Mouse (Mus musculus): Measurements from ENCODE around the gene Rbfox3. TPM values are rescaled to one million over a fixed set of nuclear protein-coding genes. Genes with fewer than 3 reads are reported as not detected.

The Rbfox3 gene
- polyA plus RNA-seq, 1 experiment from 2014 or later, result 0.36 TPM

DNA sequence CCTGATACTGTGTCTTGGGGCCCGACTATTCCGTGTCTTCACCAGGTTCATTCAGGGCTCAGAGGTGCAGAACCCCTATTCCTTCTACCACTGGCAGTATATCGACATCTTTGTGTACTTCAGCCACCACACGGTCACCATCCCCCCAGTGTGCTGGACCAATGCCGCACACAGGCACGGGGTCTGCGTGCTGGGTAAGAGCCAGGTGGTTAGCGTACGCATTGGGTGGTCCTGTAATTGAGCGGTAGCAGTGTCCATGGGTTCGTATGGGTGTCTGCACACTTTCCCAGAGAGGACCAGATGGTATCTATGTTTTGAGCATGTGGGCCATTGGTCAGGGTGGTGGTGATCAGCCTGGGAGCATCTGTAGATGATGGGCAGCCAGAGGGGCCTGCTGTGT, 430.2 kb downstream of the Rbfox3 start:
- no peak overlapping the region for H3K27ac ChIP-seq
- DNase-seq (no peak), ATAC-seq (ENCODE audit: low read depth) (no peak)
- H3K4me3 ChIP-seq (replicated peaks), result no peak overlapping the region
- WGBS (ENCODE audit: insufficient replicate concordance), result 85% methylated on average over 11 of the region's 11 CpGs
- H3K27me3 ChIP-seq, result no peaks in the 10 kb centered on the region
- no peak overlapping the region for H3K4me2 ChIP-seq
- H3K36me3 ChIP-seq, result peaks cover 64% of the 10 kb centered on the region
- H3K9me3 ChIP-seq (replicated peaks), result no peaks in the 10 kb centered on the region
- peaks cover 26% of the 10 kb centered on the region for H3K4me1 ChIP-seq (replicated peaks)
- H3K9ac ChIP-seq, result no peak overlapping the region

DNA sequence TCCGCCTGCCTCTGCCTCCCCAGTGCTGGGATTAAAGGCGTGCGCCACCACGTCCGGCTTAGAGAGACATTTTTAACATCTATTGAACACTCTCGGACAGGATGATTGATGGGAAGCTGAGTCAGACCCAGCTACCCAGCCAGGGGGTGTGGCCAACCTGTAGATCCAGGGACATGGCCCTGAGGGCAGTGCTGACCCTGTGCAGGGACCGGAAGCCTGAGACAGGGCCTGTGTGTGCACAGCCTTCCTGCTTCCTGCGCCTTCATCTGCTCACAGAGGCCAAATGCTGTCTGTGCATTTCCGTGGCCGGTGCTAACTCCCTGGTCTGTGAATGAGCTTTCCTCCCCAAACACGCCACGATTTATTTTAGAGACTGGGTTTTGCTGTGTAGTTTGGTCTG, 431.6 kb downstream of the Rbfox3 start:
- Histone ChIP-seq H3K27ac (no peak overlapping the region), H3K27me3 (no peaks in the 10 kb centered on the region), H3K9ac (no peak overlapping the region), H3K4me3 (replicated peaks) (no peak overlapping the region), H3K4me2 (no peak overlapping the region), H3K4me1 (replicated peaks) (peaks cover 39% of the 10 kb centered on the region), H3K36me3 (peaks cover 49% of the 10 kb centered on the region), H3K9me3 (replicated peaks) (no peaks in the 10 kb centered on the region)
- 59% methylated on average over 12 of the region's 12 CpGs for WGBS (ENCODE audit: insufficient replicate concordance)
- ATAC-seq (ENCODE audit: low read depth) (no peak), DNase-seq (no peak)

DNA sequence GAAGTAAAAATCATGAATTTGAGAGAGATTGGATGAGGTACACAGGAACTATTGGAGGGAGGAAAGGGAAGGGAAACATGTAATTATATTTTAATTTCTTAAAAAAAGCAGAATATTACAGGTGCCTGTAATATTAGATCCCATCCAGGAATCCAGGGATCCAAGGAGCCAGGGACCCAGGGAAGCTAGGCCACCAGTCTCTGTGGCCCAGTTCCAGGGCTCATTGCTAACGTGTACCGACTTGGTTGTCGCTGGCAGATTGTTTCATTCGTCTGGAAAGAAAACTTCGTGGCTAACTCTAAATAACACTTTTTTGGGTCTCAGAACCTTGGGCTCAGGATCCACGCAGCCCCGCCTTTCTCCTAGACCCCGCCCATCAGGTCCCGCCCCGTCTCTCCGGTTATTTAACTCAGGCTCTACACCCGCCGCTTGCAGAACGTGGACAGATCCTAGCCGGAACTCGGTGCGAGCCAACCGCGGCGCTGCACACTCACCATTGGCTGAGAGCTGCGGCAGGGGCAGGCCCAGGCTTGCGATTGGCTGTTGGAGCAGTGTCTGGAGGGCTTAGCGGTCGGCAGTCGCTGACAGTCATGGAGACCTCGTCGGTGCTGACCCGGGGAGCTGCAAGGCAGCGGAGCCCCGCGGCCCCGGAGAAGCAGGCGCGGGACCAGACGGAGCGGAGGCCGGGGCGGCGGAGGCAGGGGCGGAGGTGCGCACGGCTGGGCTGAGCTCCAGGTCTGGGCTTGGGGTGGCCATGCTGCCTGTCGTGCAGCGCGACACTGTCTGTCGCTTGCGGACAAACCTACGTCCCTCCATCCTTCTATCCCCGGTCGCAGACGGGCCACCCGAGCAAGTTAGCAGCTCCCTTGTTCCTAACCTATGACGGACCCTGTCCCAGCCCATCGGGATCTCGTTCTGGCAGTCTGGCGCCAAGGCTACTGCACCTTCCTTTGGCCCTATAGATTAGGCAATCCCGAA, 434.7 kb downstream of the Rbfox3 start, which contains the start of gene Engase:
Gene Engase (plus strand): TSS at position 434 of the 978 bp plus-strand sequence.
- H3K9me3 ChIP-seq (replicated peaks), result no peaks in the 10 kb centered on the region
- peak; percentile 93 for DNase-seq
- under 1% methylated on average over 57 of the region's 57 CpGs for WGBS (ENCODE audit: insufficient replicate concordance)
- peak; percentile 99 for ATAC-seq (ENCODE audit: low read depth)
- peaks cover 20% of the 10 kb centered on the region for H3K36me3 ChIP-seq
- H3K4me1 ChIP-seq (replicated peaks), result peaks cover 62% of the 10 kb centered on the region
- peak within 1 kb of the TSS; percentile 94 for H3K4me2 ChIP-seq
- peak within 1 kb of the TSS; percentile 74 for H3K27ac ChIP-seq
- peak within 1 kb of the TSS; percentile 74 for H3K4me3 ChIP-seq (replicated peaks)
- peak within 1 kb of the TSS; percentile 88 for H3K9ac ChIP-seq
- no peaks in the 10 kb centered on the region for H3K27me3 ChIP-seq

DNA sequence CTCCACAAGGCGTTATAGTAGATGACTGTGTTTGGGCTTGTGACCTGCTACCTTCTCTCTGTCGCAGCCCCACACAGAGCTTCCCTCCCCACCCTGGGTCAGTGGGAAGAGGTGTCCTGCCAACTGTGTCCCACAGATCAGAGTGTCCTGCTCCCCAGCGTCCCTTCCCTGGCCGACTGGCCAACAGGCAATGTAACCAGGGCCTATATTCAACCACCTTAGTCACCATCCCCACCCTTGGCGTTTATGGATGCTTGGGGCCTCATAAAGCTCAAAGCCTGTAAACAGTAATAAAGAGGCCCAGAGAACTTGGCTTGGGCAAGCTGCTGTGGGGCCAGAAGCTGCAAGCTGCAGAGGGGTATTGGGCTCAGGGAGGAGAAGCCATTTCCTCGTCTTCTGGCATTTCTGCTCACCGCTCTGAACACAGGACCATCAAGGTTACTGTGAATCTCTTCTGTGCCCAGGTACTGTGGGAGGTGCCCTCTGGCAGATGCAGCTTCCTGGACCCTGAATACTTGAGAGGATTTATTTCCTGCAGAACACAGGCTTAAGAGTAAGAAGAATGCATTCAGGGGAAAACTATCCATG, 435.8 kb downstream of the Rbfox3 start:
- 77% methylated on average over 7 of the region's 7 CpGs for WGBS (ENCODE audit: insufficient replicate concordance)

DNA sequence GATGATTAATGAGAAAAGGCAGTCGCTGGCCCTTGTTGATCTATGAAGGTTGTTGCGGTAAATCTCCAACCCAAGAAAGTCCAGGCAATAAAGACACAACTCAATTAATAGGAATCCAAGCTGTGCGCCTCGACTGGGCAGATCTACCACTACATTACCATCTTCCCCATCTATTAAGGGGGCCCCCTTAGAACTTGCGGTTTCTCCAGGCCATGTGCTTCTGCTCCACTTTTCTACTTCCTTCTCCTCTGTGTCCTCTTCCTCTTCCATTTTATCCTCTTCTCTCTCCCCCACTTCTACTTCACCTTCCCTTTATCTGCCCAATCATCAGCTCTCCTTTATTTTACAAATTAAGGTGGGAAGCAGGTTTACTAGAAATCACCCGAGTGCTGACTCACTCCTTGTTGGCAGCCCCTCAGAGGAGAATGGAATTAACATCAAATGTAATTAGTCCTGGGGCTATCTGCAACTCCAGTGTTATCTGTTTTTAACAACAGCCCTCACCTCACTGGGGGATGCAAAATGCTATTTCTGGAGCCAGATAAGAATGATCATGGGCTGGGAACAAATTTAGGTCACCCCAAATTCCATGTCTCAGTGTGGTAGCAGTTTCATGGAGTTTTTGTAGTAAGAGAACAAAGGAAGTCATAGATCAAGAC, 437.4 kb downstream of the Rbfox3 start:
- no peaks in the 10 kb centered on the region for H3K9me3 ChIP-seq (replicated peaks)
- H3K27me3 ChIP-seq, result no peaks in the 10 kb centered on the region
- H3K4me1 ChIP-seq (replicated peaks), result peaks cover 75% of the 10 kb centered on the region
- DNase-seq (no peak), ATAC-seq (ENCODE audit: low read depth) (no peak)
- H3K9ac ChIP-seq, result no peak overlapping the region; the same call in 1 of the 2 replicates
- H3K4me2 ChIP-seq, result peak overlapping the region; percentile 33
- WGBS (ENCODE audit: insufficient replicate concordance), result 34% methylated on average over 6 of the region's 6 CpGs
- H3K4me3 ChIP-seq (replicated peaks), result no peak overlapping the region
- H3K27ac ChIP-seq, result peak overlapping the region; percentile 67
- peaks cover 3% of the 10 kb centered on the region; the same call in 1 of the 2 replicates for H3K36me3 ChIP-seq

More for the DNA sequence above, 435.8 kb downstream of the Rbfox3 start:
- Histone ChIP-seq H3K27me3 (no peaks in the 10 kb centered on the region), H3K9ac (no peak overlapping the region), H3K4me1 (replicated peaks) (peaks cover 68% of the 10 kb centered on the region), H3K9me3 (replicated peaks) (no peaks in the 10 kb centered on the region), H3K4me3 (replicated peaks) (no peak overlapping the region), H3K4me2 (no peak overlapping the region), H3K36me3 (peaks cover 16% of the 10 kb centered on the region), H3K27ac (peak overlapping the region; percentile 27; the same call in 1 of the 2 replicates)
- no peak for ATAC-seq (ENCODE audit: low read depth)
- no peak for DNase-seq

GRCm38 (mm10) chr11:118473161-118473560, 438.2 kb downstream of the Rbfox3 start:
- Histone ChIP-seq H3K36me3 (no peaks in the 10 kb centered on the region), H3K27ac (peak overlapping the region; percentile 67), H3K9me3 (replicated peaks) (no peaks in the 10 kb centered on the region), H3K27me3 (no peaks in the 10 kb centered on the region), H3K4me1 (replicated peaks) (peaks cover 68% of the 10 kb centered on the region), H3K4me2 (peak overlapping the region; percentile 33), H3K9ac (no peak overlapping the region), H3K4me3 (replicated peaks) (no peak overlapping the region)
- no peak for ATAC-seq (ENCODE audit: low read depth)
- no peak for DNase-seq
- WGBS (ENCODE audit: insufficient replicate concordance), result 70% methylated on average over 1 of the region's 1 CpGs

GRCm38 (mm10) chr11:118471676-118472075, 439.7 kb downstream of the Rbfox3 start:
- Histone ChIP-seq H3K27ac (no peak overlapping the region), H3K36me3 (no peaks in the 10 kb centered on the region), H3K4me1 (replicated peaks) (peaks cover 66% of the 10 kb centered on the region), H3K27me3 (no peaks in the 10 kb centered on the region), H3K9me3 (replicated peaks) (no peaks in the 10 kb centered on the region), H3K4me3 (replicated peaks) (no peak overlapping the region), H3K9ac (no peak overlapping the region), H3K4me2 (no peak overlapping the region)
- DNase-seq (no peak), ATAC-seq (ENCODE audit: low read depth) (no peak)
- WGBS (ENCODE audit: insufficient replicate concordance), result 93% methylated on average over 13 of the region's 13 CpGs

DNA sequence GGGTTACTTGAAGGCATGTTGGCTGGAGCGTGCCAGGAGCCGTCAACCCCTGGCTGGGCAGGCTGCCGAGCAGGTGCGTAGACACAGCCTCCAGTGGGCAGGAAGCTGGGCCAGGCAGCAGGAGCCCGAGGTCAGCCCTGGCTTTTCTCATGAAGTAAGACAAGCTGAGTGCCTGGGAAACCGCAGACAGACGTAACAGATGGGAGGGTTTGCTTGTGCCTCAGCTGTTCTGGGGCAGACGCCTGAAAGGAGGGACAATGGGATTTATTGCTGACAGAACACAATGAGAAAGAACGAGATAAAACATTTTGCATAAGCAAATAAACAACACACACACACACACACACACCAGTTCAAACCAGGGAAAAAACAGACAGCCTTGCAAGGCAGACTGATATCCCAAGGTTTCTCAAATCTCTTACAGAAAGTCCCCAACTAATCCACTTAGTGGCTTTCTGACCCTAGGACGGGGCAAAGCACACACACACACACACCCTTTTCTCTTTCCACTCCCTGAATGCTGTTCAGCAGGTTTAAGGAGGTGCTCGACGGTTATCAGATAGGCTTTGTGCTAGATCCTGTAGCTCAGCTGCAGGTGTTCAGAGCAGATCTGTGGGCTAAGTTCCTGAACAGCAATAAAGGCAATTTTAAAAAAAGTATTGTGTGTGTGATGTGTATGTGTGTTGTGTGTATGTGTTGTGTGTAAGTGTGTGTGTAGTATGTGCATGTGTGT, 441.0 kb downstream of the Rbfox3 start:
- H3K27me3 ChIP-seq, result no peaks in the 10 kb centered on the region
- H3K27ac ChIP-seq, result peak overlapping the region; percentile 73
- no peaks in the 10 kb centered on the region for H3K9me3 ChIP-seq (replicated peaks)
- H3K9ac ChIP-seq, result peak overlapping the region; percentile 26; the same call in 1 of the 2 replicates
- DNase-seq (peak; percentile 32), ATAC-seq (ENCODE audit: low read depth) (peak; percentile 83)
- peaks cover 56% of the 10 kb centered on the region for H3K4me1 ChIP-seq (replicated peaks)
- 18% methylated on average over 12 of the region's 12 CpGs for WGBS (ENCODE audit: insufficient replicate concordance)
- peak overlapping the region; percentile 28 for H3K4me2 ChIP-seq
- no peaks in the 10 kb centered on the region for H3K36me3 ChIP-seq
- H3K4me3 ChIP-seq (replicated peaks), result no peak overlapping the region

DNA sequence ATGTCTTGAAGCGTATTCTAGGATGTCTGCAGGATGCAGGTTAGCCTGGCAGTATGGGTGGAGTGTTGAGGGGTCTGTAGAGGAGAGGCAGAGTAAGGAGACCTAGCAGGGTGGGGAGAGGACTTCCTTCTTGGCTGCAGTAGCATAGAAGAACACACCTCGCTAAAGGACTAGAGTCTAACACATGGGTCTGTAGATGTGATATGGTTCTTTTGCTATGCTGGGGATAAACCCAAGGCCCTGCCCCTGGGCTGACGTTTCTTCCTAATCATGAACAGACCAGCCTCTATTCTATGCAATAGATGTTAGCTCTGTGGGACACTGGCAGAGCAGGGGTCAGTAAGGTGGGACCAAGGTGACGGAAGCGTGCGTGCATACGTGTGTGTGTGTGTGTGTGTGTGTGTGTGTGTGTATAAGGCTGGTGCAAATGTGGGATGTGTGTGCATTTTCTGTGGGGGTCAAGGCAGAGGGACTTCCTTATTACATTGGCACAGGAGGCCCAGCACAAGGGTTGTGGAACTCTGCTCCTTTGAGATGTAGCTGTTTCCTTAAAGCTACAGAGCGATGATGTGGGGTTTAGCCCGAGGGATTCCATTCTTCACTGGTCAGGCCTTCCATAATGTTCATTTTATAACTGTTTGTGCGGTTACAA, 441.8 kb downstream of the Rbfox3 start:
- peak overlapping the region; percentile 73 for H3K27ac ChIP-seq
- no peak for ATAC-seq (ENCODE audit: low read depth)
- no peaks in the 10 kb centered on the region for H3K36me3 ChIP-seq
- H3K9me3 ChIP-seq (replicated peaks), result no peaks in the 10 kb centered on the region
- peak overlapping the region; percentile 28; the same call in 1 of the 2 replicates for H3K4me2 ChIP-seq
- H3K4me3 ChIP-seq (replicated peaks), result no peak overlapping the region
- H3K9ac ChIP-seq, result peak overlapping the region; percentile 26; the same call in 1 of the 2 replicates
- no peaks in the 10 kb centered on the region for H3K27me3 ChIP-seq
- 66% methylated on average over 10 of the region's 10 CpGs for WGBS (ENCODE audit: insufficient replicate concordance)
- DNase-seq, result no peak
- peaks cover 50% of the 10 kb centered on the region for H3K4me1 ChIP-seq (replicated peaks)

GRCm38 (mm10) chr11:118467441-118468035, 443.9 kb downstream of the Rbfox3 start:
- WGBS (ENCODE audit: insufficient replicate concordance), result 46% methylated on average over 11 of the region's 11 CpGs
- H3K9ac ChIP-seq, result no peak overlapping the region
- no peak overlapping the region for H3K4me3 ChIP-seq (replicated peaks)
- H3K36me3 ChIP-seq, result no peaks in the 10 kb centered on the region
- DNase-seq, result no peak
- H3K4me2 ChIP-seq, result no peak overlapping the region
- H3K4me1 ChIP-seq (replicated peaks), result peaks cover 29% of the 10 kb centered on the region
- no peaks in the 10 kb centered on the region for H3K27me3 ChIP-seq
- ATAC-seq (ENCODE audit: low read depth), result no peak
- no peak overlapping the region for H3K27ac ChIP-seq
- no peaks in the 10 kb centered on the region for H3K9me3 ChIP-seq (replicated peaks)
